Mouse (Mus musculus): ENCODE results near the gene Stx2.

- TF ChIP-seq POLR2AphosphoS2 (IDR thresholded peaks at IDR 0.05; ENCODE audit: low read depth, low read length) (no peak), POLR2A (IDR thresholded peaks at IDR 0.05; ENCODE audit: low read depth, low read length) (no peak), UBTF (IDR thresholded peaks at IDR 0.05; ENCODE audit: low read depth, low read length) (no peak), USF1 (IDR thresholded peaks at IDR 0.05; ENCODE audit: low read depth, low read length) (no peak), MAZ (IDR thresholded peaks at IDR 0.05; ENCODE audit: low read depth, low read length) (no peak), PAX5 (IDR thresholded peaks at IDR 0.05; ENCODE audit: low read length) (no peak), EP300 (IDR thresholded peaks at IDR 0.05; ENCODE audit: low read length) (no peak), CHD2 (IDR thresholded peaks at IDR 0.05; ENCODE audit: low read length) (no peak), ELF1 (IDR thresholded peaks at IDR 0.05; ENCODE audit: low read depth, low read length) (no peak), USF2 (conservative IDR thresholded peaks at IDR 0.05; ENCODE audit: low read depth, low read length) (no peak), CTCF (conservative IDR thresholded peaks at IDR 0.05 in 1 of 2, IDR thresholded peaks at IDR 0.05 in 1 of 2; ENCODE audit: low read depth in 2 of 2, low read length in 2 of 2) (no peak)
Measured at GRCm38 (mm10) chr5:128940436-128940835, 67.9 kb downstream of the Stx2 start.
